Mouse (Mus musculus): ENCODE measurements at regions not wholly inside any gene's neighbourhood (a gene's known extent, or its start where the extent isn't known, plus 50 kb on each side); places are given as distances from the start of the nearest gene placed in this dataset.

GRCm38 (mm10) chr2:117399487-117399886 lies 56.7 kb upstream of the Rasgrp1 start:
- DNase-seq: peak in 1 of 2 experiments; percentile 58

- no peak for DNase-seq
Measured at GRCm38 (mm10) chr2:117403425-117404175, 60.8 kb upstream of the Rasgrp1 start.

DNA sequence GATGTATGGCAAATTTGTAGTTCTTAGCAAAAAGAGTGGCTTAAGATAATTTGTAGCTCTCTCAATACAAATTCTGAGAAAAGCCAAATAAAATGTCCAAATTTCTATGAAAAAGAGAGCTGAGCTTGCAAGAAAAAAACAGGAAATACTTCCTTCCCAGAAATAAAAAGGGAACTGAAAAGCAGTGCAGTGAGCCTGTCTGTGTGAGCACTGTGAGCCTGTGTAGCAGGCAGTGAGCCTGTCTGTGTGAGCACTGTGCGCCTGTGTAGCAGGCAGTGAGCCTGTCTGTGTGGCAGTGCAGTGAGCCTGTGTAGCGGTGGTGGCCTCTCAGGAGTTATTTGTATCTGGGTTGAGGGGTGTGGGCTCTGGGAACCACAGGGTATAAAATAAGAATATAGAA lies 62.7 kb upstream of the Rasgrp1 start:
- peak; percentile 49 to 66 for DNase-seq

DNA sequence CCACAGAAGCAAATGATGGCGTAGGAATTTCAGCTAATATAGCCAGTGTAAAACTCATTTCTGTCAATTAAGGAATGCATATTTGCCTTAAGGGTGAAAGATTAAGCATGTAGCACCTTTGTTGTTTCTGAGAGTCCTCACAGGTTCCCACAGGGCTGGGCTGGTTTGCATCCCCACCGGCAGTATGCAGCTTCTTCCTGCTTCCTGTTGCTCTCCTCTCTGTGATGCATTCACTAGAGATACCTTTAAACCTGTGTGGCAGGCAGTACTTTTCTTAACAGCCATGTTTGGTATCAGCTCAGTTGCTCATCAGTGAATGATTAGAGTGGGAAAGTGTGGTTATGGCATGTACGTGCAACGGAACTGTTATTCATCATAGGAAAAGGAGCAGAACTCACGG lies 65.4 kb upstream of the Rasgrp1 start:
- DNase-seq: peak in 1 of 2 experiments; percentile 57

DNA sequence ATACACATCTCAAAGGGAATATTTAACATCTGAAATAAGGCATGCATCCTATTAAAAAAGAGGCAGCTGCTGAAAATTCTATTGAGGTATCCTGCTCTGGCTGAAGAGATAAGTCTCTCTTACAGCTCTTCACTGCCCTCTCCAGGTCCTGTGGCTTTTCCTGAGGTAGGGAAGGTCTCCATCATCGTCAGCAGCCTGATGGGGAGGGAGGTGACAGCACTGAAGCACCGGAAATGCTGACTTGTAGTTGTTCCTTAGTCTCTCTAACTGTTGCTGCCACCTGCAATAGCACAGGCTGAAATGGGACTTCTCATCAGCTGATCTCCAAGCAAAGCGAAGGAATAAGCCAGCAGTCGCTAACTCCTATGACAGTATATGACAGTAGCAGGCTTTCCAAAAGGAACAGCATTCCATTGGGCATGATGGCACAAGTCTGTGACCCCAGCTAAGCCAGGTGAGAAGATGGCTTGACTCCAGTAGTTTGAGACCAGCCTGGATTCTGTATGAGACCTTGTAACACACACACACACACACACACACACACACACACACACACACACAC lies 69.3 kb upstream of the Rasgrp1 start:
- peak; percentile 57 to 76 for DNase-seq

DNA sequence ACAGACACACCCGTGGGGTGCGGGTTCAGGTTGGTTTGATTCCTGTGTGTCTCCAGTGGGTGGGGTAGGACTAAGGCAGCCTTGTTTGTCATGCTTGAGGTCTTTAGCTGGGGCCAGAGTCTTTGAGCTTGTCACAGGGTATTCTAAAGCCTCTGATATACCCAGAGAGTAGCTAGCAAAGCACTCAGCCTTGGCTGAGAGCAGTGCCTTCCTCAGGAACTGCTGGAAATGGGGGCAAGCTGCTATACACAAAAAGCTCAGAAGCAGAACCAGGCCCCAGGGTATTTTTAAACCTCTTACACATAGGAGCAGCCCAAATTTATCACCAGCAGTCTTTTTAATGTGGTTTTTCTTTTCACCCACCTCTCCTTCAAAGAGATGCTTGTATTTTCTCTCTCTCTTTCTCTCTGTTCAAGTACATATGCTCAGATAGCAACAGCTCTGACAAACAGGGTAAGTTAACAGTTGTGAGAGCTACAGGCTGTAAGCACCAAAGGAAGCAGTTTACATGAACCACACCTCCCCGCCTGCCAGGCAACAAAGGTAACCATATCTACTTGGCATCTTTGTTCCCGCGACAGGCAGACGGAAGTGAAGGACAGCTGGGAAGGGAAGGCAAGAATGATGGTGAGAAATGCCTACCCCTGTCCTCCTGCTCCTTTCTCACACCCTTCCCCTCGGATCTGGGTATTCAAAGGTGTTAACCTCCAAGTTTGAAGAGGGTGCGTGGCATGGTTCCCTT lies 74.6 kb upstream of the Rasgrp1 start:
- peak; percentile 60 to 82 for DNase-seq

- DNase-seq: no peak
Measured at GRCm38 (mm10) chr2:117418121-117418615, 75.4 kb upstream of the Rasgrp1 start.

DNA sequence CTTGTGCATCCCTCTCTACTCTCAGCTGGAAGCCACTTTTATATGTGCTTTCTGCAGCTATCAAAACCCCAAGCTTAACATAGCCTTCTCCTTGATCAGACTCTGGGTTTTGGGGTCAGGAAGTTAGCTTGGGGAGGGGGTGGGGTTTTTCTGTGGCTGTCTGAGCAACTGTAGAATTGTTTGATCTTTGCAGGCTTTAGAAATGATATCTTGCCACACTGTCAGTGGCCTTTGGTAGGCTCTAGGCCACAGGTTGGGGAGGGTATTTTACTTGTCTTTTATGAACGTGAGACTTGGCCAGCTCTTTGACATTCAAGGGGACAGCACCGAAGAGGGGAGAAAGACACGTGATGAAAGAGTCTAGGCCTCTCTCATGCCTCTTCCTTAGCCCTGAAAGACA lies 75.9 kb upstream of the Rasgrp1 start:
- peak in 1 of 2 experiments; percentile 58 for DNase-seq

DNA sequence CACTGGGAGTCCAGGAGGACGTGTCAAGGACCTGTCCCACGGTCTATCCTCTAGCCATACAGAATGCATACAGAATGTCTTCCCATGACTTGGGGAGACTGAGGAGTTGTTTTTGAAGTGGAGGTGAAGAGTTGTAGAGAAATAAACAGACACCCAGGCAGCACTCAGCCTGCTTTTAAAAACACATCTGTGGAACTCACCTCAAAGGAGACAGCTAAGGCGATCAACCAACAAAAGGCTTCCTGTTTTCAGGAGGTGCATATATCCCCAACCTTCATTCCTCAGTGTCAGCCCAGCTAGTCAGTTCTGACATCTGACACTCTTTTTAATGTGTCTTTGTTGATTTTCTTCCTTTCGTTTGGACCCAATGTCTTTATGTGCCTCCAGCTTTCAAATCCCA lies 78.6 kb upstream of the Rasgrp1 start:
- peak in 1 of 2 experiments; percentile 72 for DNase-seq

DNA sequence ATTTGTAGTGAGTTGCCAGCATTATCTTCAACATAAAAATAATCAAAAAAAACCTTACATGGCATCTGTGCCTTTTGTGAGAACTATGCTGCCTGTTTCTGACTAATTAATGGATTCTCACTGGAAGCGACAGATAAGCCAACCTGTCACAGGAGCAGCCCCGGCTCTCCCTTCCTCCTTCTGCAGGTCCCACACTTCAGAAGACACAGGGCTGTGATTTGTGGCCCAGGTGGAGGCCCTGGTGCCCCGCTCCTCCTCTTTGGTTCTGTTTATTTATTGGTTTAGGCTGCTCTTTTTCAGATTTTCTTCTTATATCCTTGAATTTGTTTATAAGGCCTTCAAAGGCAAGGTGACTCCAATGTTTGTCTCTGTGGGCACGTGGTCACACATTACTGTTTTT lies 80.0 kb upstream of the Rasgrp1 start:
- no peak for DNase-seq

DNA sequence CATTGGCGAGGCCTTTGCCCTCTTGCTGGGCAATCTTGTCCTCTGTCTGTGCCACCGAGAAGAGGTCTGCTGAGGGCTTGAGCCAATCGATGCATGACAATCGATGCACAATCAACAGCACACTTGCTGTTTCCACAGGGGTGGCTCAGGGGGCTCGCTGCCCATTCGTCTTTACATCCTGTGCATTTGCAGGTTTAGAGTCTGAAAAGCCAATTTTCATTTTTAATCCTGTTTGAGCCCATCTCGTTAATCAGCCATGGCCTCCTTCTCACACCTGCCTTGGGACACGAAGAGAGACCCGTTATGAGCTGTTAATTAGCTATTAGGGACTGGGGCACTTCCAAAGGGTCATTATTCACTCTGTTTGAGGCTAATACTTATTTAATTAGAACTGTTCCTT lies 86.4 kb upstream of the Rasgrp1 start:
- DNase-seq: no peak

DNA sequence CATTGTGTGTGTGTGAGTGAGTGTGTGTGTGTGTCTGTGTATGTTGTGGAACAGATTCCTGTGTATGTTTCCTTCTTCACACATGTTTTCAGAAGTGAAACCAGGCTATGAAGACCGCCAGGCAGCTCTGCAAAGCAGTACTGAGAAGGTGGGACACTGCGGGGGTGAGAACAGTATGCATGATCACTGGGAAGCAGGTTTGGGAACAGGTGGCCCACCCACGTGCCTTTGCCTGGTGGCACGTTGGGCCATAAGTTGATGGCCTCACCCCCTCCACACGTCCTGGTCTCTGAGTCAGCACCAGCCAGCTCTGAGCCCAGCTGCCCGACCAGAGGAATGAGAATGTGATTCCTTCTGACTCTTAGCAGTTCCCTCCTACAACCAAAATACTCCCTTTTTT lies 89.2 kb upstream of the Rasgrp1 start:
- no peak for DNase-seq

- no peak for DNase-seq
Measured at GRCm38 (mm10) chr2:117432923-117433322, 90.1 kb upstream of the Rasgrp1 start.

DNA sequence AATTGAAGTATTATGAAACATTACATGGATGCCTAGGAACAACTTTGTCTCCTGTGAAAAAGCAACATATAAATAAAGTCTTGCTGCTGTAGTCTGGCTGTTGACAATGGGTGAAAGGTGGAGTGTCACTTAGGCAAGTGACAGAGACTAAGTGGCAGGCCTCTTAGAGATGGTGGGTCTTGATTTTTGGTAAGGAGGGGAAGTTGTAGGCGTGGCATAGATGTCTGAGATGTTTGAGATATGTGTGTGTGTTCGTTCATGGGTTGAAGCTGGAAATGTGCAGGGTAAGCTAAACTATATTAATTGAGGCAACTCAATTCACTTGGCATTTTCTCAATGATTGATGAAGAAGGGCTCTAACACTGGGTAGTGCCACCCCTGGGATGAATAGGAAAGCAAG lies 90.7 kb upstream of the Rasgrp1 start:
- DNase-seq: no peak

DNA sequence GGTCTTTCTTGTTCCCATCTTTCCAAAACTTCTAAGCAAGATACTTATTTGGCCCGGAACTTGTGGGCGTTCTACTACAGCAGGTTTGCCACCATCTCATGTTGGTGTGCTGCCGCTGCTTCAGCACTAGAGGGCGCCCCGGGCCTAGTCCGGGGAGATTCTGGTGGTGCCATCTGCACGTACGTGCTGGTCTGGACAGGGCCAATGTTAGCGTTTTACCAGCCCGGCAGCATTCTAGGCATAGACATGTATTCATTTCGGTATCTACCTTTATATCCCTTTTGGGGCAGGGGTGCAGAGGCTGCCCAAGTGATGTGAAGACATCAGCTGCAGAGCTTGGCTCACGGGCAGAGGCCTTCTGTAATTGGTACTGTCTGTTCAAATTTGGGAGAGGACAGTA lies 95.3 kb upstream of the Rasgrp1 start:
- no peak for DNase-seq

GRCm38 (mm10) chr2:117438586-117439371 lies 96.0 kb upstream of the Rasgrp1 start:
- peak; percentile 62 to 78 for DNase-seq

DNA sequence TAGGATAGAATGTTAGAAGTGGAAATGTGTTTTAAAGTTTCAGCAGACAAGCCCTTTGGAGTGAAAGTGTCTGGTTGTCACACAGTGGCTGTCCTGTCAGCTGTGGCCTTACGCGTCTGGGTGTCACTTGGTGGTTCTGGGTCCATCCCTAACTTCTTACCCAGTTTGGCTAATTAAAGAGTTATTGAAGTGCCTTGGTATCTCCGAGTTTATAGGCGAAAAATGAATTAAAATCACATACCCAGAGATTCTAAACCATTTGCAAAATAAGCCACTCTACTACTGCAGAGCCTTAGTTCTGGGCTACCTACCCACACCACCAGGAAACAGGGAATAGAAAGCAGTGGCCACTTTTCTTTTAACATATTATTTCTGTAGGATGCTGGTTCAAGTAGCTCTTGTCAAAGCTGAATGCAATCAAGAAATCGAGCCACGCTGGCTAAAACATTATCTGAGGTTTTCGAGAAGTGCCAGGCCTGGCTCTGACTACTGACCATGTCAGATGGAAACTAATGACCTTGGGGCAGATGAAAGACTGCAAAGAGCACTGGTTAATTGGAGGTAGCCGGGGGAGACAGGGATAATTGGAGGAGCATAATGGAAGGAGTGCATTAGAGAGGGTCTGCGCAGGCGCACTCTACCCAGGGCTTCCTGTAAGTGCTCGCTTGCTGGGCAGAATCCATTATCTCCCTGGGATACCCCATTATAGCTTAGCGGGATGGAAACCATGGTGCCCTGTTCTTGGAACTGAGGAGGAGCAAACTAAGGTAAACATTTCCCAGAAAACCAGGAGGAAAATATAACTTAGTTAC lies 96.8 kb upstream of the Rasgrp1 start:
- DNase-seq: no peak

DNA sequence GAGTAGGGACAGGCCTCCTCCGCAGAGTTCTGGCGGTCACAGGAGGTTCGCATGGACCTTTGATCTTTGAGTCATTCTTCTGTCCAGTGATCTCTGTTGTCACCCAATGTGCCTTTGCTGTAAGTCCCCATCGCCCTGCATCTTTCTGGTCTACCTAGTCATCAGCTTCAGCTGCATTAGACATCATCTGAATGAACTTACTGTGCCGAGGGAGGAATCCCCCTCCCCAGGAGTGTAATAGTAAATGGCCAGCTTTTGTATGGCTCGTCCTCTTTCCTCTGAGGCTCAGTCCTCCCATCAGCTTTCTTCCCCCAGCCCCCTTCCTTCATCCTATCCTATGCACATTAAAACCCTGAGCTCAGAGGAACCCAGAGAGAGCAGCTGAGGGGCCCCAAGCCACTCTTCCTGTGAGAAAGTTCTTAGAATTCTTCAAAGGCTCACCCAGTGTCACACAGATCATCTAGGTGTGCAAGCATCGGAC lies 98.0 kb upstream of the Rasgrp1 start:
- DNase-seq: no peak

DNA sequence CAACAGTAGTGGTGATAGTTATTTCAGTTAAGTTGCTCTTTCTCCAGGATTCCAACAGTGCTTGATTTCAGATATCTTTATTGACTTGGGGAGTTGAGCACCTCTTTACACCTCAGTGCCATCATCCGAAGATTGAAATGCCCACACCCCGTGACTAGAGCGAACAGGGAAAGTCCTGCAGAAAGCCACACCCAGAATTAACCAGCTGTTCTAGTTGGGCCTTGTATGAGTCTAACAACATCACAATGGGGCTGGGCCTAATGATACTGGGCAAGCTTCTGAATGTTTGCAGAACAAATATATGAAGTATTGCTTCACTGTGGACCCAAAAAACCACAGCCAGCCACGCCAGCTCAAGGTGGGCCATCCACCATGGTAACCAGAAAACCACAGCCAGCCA lies 100.1 kb upstream of the Rasgrp1 start:
- DNase-seq: no peak

DNA sequence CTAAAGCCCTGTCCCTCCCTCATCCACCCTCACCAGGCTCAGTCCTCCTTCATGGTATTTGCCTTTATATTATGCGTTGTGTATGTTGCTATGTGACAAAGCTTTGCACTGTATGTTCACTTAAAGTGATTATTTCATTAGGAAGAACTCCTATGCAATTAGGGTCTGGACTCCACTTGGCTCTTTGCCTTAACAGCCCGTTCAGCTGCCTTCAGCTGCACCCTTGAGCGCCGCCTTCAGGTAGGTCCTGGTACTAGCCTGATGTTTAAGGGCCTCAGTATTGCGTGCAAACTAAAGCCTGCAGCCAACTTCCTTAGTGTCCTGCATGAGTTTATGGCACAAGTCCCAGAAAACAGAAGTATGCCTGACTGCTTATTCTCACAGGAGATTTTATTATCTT lies 101.9 kb upstream of the Rasgrp1 start:
- no peak for DNase-seq

DNA sequence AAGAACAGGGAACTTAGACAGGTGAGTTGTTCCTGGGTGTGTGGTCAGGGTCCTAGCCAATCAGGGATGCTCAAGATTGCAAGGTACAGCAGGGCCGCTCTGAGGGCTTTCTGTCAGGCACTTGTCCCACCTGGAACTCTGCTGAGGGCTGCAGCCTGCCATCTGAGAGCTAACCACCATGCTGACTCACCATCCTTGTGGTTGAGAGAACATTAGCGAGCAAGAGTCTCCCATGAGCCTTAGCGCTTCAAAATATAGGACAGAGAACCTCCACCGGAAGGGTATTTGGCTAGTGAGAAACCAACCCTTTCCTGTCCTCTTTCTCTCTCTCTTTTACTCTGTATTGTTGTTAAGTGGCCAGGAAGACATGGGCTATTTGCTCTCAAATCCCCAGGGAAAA lies 104.1 kb upstream of the Rasgrp1 start:
- DNase-seq: peak; percentile 60 to 77

Data from thymus, adult 18-20 months (tissue).